In genomic region chr8:105893339-105893738, GRCm38 (mm10) we compare ENCODE assay signal across 8 mouse cellular contexts. TPM values are rescaled to one million over a fixed set of nuclear protein-coding genes. Genes with fewer than 3 reads are reported as not detected.
DNase-seq lines count a peak whose midpoint lies in the region; ATAC-seq and TF ChIP-seq lines count a peak whose summit lies in the region.

Gene Nrn1l (plus strand): TSS chr8:105893567.

- ATAC-seq in cerebellum, adult (ENCODE audit: insufficient number of reproducible peaks, low FRiP score, low TSS enrichment): no peak
- peak; percentile 90 for ATAC-seq in embryonic facial prominence, embryonic 14.5 days (ENCODE audit: low read depth)
- peak; percentile 80; the same call in 1 of the 2 replicates for ATAC-seq in stomach, embryonic 15.5 days (ENCODE audit: insufficient read depth, low FRiP score, low read depth)

- no peak within 1 kb of the TSS for H3K9ac ChIP-seq in embryonic facial prominence, embryonic 14.5 days (ENCODE audit: low read depth, low read length)
- no peak within 1 kb of the TSS for H3K9ac ChIP-seq in stomach, embryonic 15.5 days

- no peaks in the 10 kb centered on the region for H3K27me3 ChIP-seq in cerebellum, adult 2 months (ENCODE audit: control insufficient read depth, insufficient read depth, low read length)
- H3K27me3 ChIP-seq in embryonic facial prominence, embryonic 14.5 days (replicated peaks; ENCODE audit: control insufficient read depth, insufficient read depth, low read length): no peaks in the 10 kb centered on the region
- no peaks in the 10 kb centered on the region for H3K27me3 ChIP-seq in midbrain, embryonic 10.5 days (ENCODE audit: low read depth, poor library complexity, severe bottlenecking)
- H3K27me3 ChIP-seq in stomach, embryonic 15.5 days (replicated peaks): no peaks in the 10 kb centered on the region

- no peaks in the 10 kb centered on the region for H3K9me3 ChIP-seq in embryonic facial prominence, embryonic 14.5 days (ENCODE audit: control insufficient read depth, low read length)
- no peaks in the 10 kb centered on the region for H3K9me3 ChIP-seq in midbrain, embryonic 10.5 days (replicated peaks)
- H3K9me3 ChIP-seq in stomach, embryonic 15.5 days: no peaks in the 10 kb centered on the region

- no peak within 1 kb of the TSS for H3K27ac ChIP-seq in cerebellum, adult 2 months (ENCODE audit: insufficient read depth, low read length)
- H3K27ac ChIP-seq in embryonic facial prominence, embryonic 14.5 days (replicated peaks; ENCODE audit: low read depth, low read length): no peak within 1 kb of the TSS
- H3K27ac ChIP-seq in midbrain, embryonic 10.5 days (replicated peaks): peak within 1 kb of the TSS; percentile 46; the same call in 1 of the 2 replicates
- no peak within 1 kb of the TSS for H3K27ac ChIP-seq in stomach, embryonic 15.5 days

- 19% methylated on average over 11 of the region's 11 CpGs for WGBS in cerebellum, adult 2 months
- WGBS in embryonic facial prominence, embryonic 14.5 days: 7% methylated on average over 11 of the region's 11 CpGs
- WGBS in midbrain, embryonic 10.5 days: 5% methylated on average over 11 of the region's 11 CpGs
- WGBS in stomach, embryonic 15.5 days: 17% methylated on average over 11 of the region's 11 CpGs

- H3K4me1 ChIP-seq in cerebellum, adult 2 months (ENCODE audit: control insufficient read depth, insufficient read depth, low read length): peaks cover 6% of the 10 kb centered on the region; the same call in 1 of the 2 replicates
- H3K4me1 ChIP-seq in embryonic facial prominence, embryonic 14.5 days (ENCODE audit: control insufficient read depth, insufficient read depth, low read length): no peaks in the 10 kb centered on the region
- peaks cover 15% of the 10 kb centered on the region for H3K4me1 ChIP-seq in midbrain, embryonic 10.5 days
- H3K4me1 ChIP-seq in stomach, embryonic 15.5 days: peaks cover 4% of the 10 kb centered on the region; the same call in 1 of the 2 replicates

- H3K36me3 ChIP-seq in embryonic facial prominence, embryonic 14.5 days (ENCODE audit: control insufficient read depth, insufficient read depth, low read length): peaks cover 56% of the 10 kb centered on the region
- peaks cover 70% of the 10 kb centered on the region for H3K36me3 ChIP-seq in midbrain, embryonic 10.5 days
- H3K36me3 ChIP-seq in stomach, embryonic 15.5 days: peaks cover 42% of the 10 kb centered on the region

- no peak within 1 kb of the TSS for H3K4me3 ChIP-seq in cerebellum, adult 2 months (replicated peaks; ENCODE audit: insufficient read depth, low read depth, low read length)
- H3K4me3 ChIP-seq in embryonic facial prominence, embryonic 14.5 days (ENCODE audit: low read depth, low read length): no peak within 1 kb of the TSS
- peak within 1 kb of the TSS; percentile 35 for H3K4me3 ChIP-seq in midbrain, embryonic 10.5 days
- H3K4me3 ChIP-seq in stomach, embryonic 15.5 days (replicated peaks): no peak within 1 kb of the TSS

- peak within 1 kb of the TSS; percentile 26 for H3K4me2 ChIP-seq in embryonic facial prominence, embryonic 14.5 days (ENCODE audit: low read depth, low read length)
- peak within 1 kb of the TSS; percentile 24; the same call in 1 of the 2 replicates for H3K4me2 ChIP-seq in stomach, embryonic 15.5 days

- no peak for TF ChIP-seq POLR2A in cerebellum, adult 2 months (IDR thresholded peaks at IDR 0.05; ENCODE audit: borderline replicate concordance, insufficient read depth, low read length)

- TF ChIP-seq CTCF in cerebellum, adult 2 months (IDR thresholded peaks at IDR 0.05; ENCODE audit: borderline replicate concordance, insufficient read depth, low read depth, low read length): no peak

- intact Hi-C loops in left cerebral cortex, postnatal 36 days (cut with DNase I): loop anchor here (2.0 to 5.0 kb wide), 2 partner anchors 37 to 119 kb away; partner anchors contain the start of gene Ddx28

- peak; percentile 43 to 59 for DNase-seq in cerebellum, adult 2 months
- peak; percentile 89 for DNase-seq in embryonic facial prominence, embryonic 14.5 days (ENCODE audit: low spot score)
- DNase-seq in heart, adult 8-10 months (ENCODE audit: low spot score): peak; percentile 53
- DNase-seq in kidney, adult 18-20 months: peak; percentile 63
- DNase-seq in left cerebral cortex, postnatal 36 days (ENCODE audit: low spot score in 2 of 2): peak; percentile 78 to 81
- DNase-seq in midbrain, embryonic 10.5 days (ENCODE audit: low spot score): peak; percentile 79

RNA-seq across cellular contexts. Expression of gene Nrn1l, which starts in this region (rescaled TPM):
- 4.7 and 5.3 TPM in 2 replicates for polyA plus RNA-seq in cerebellum, adult 2 months (2012; rRNA removed)
- 0.62 and 0.71 TPM in 2 replicates for polyA plus RNA-seq in embryonic facial prominence, embryonic 14.5 days (2014; fragmentation: Nextera tagmentation; extraction: Ambion mirVana)
- total RNA-seq in heart, adult 8-10 months (2022): 1 to 10 TPM in 1 of 4 experiments, under 1 TPM in 3; 0.49 to 1.1 (median 0.85) TPM
- 1 to 10 TPM; 2.8 to 5.3 TPM for total RNA-seq in left cerebral cortex, postnatal 36 days (2021)
- polyA plus RNA-seq in midbrain, embryonic 10.5 days (2016; fragmentation: Nextera tagmentation; extraction: Ambion mirVana): 0.39 and 0.54 TPM in 2 replicates
- polyA plus RNA-seq in stomach, embryonic 15.5 days (2015; fragmentation: Nextera tagmentation; extraction: Ambion mirVana): 0.31 and 0.63 TPM in 2 replicates

Comparison
In these comparisons a context has a peak if more than half of its experiments do, and no peak if none do; other contexts are left out.
1. Peak in DNase-seq, ATAC-seq and H3K4me2 ChIP-seq in embryonic facial prominence, embryonic 14.5 days; RNA of the gene not detected or under 1 TPM.
2. Peak in DNase-seq, H3K4me3 ChIP-seq and H3K27ac ChIP-seq in midbrain, embryonic 10.5 days; RNA of the gene not detected or under 1 TPM.
3. Peak in ATAC-seq and H3K4me2 ChIP-seq in stomach, embryonic 15.5 days; RNA of the gene not detected or under 1 TPM.